Mouse (Mus musculus) heart, postnatal 36 days (tissue): ENCODE measurements around the gene Mmadhc. TPM values are rescaled to one million over a fixed set of nuclear protein-coding genes. Genes with fewer than 3 reads are reported as not detected.

Experiments
- DNase-seq, 2 experiments: peaks; one replicate each; pipeline ENCODE4 v3.0.0; 2021 to 2022
- intact Hi-C: fragments of 180-260 bp; cut with DNase I; formaldehyde crosslinking; loops from one replicate; pipeline ENCODE4 v1.15.1; 2025
- total RNA-seq, 2 experiments: library from RNA; stranded (reverse); gene quantifications; 2 replicates each; pipeline ENCODE4 v1.2.3; 2021

Gene Mmadhc
- total RNA-seq, 2 experiments from 2014 or later = 170 to 175 TPM

- no peak for DNase-seq
- intact Hi-C loops = no loop called here
These were observed 29.6 kb downstream of the Mmadhc start for GRCm38 (mm10) chr2:50267046-50267445.

DNA sequence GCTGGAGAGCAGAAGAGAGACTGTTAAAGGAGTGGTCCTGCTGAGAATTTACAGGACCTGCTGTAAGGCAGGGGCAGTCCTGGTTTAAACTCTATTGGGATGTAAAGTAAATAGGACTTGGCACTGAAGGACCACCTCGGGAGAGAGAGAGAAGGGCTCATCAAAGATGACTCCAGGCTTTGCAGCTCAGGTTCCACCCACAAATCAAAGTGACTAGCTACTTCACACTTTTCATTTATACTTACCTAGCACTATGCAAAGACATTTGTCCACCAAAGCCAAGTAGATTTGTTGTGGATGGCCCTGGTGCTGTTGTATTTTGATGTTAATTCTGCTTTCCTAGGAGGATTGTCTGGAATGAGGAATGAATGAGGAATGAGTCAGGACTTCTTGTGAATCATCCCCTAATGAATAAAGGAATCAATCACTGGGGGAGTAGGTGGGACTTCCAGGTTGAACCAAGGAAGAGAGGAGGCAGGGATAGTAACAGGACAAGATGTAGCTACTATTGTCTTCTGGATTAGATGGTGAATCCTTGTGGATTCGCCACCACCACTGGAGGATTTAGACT is 31.3 kb downstream of the Mmadhc start:
- intact Hi-C loops = no loop called here
- no peak for DNase-seq

DNA sequence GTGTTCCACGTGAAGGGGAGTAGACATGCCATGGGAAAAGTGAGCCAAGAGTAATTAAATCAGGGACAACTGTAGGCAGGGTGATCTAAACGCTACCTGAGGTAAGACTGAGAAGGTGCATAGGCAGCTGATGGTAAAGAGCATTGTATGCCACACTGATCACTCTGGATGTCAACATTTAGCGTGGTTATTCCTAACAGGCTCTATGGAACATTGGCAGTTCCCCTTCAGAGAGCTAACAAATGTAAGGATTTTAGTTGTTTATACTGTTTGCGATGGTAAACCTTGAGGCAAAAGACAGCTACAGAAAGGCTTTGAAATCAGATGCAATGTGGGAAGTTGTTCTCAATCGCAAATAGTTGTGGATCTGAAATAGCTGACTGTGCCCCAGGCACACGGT is 32.5 kb downstream of the Mmadhc start:
- intact Hi-C loops = no loop called here
- DNase-seq = no peak

GRCm38 (mm10) chr2:50254955-50255354 is 41.6 kb downstream of the Mmadhc start:
- no peak for DNase-seq
- intact Hi-C loops = no loop called here

DNA sequence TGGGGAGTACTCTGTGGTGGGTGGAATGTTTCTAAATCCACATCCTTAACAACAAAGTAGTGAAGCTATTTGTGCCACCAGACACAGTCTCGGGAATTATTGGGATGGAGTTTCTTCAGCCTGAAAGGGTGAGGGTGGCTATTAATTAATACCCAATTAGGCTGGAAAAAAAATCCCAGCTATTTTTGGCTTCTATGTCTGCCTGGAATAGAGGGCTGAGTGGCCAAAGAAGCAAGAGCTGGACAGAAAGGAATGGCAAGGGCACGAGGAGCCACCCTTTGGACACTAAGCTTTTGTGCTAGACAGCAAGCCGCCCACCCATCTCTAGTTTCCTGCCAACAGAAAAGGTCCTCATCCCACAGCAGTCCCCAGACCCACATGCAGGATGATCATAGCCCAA is 48.0 kb downstream of the Mmadhc start:
- no peak for DNase-seq

DNA sequence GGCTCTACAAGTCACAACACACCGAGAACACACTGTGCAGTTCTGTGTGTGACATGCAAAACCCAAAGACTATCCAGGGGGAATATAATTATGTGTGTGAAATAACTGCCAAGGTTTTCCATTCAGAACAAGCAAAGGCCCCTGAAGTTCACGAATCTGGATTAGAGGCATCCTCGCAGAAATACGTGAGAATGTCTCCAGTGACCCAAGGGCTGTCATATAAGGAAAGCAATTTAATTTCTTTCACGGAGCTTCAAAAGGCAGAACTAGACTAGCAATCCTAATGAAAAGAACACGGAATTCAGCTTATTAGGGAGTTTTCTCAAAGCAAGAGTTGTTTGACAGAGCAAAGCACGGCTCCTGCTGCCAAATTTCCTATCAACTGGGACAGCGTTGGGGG is 63.1 kb downstream of the Mmadhc start:
- intact Hi-C loops = no loop called here
- no peak for DNase-seq

More for the DNA sequence above, 48.0 kb downstream of the Mmadhc start:
- intact Hi-C loops = no loop called here

Other genes starting within 250 kb of the Mmadhc start
- gene Lypd6, start 230.4 kb downstream of the Mmadhc start, total RNA-seq = under 1 TPM; 0.19 to 0.39 TPM